Mouse (Mus musculus) naive thymus-derived CD4-positive, alpha-beta T cell, adult 2 months (primary cell): ENCODE measurements around the gene Sost.

Source experiments
- DNase-seq: peaks from one replicate; pipeline ENCODE4 v3.0.0-alpha.2; 2011; ENCODE audit warnings: low read depth

Gene Sost

GRCm38 (mm10) chr11:101943055-101943454 is 23.8 kb downstream of the Sost start:
- DNase-seq = no peak

- no peak for DNase-seq
Measured at GRCm38 (mm10) chr11:101937108-101937507, 29.7 kb downstream of the Sost start.

- DNase-seq = no peak
Measured at GRCm38 (mm10) chr11:101936421-101936820, 30.4 kb downstream of the Sost start.

GRCm38 (mm10) chr11:101935743-101936142 is 31.1 kb downstream of the Sost start:
- DNase-seq = no peak

- DNase-seq = no peak
Measured at GRCm38 (mm10) chr11:101931978-101932377, 34.8 kb downstream of the Sost start.

GRCm38 (mm10) chr11:101928030-101928762 is 38.6 kb downstream of the Sost start:
- DNase-seq = no peak

GRCm38 (mm10) chr11:101926951-101927589 is 39.7 kb downstream of the Sost start:
- no peak for DNase-seq

- DNase-seq = no peak
Measured at GRCm38 (mm10) chr11:101925636-101926035, 41.2 kb downstream of the Sost start.

GRCm38 (mm10) chr11:101924441-101924976 is 42.3 kb downstream of the Sost start:
- no peak for DNase-seq

- no peak for DNase-seq
Measured at GRCm38 (mm10) chr11:101923988-101924387, 42.8 kb downstream of the Sost start.

GRCm38 (mm10) chr11:101921361-101921952 is 45.4 kb downstream of the Sost start:
- DNase-seq = no peak

GRCm38 (mm10) chr11:101919660-101920059 is 47.2 kb downstream of the Sost start:
- peak; percentile 76 for DNase-seq

GRCm38 (mm10) chr11:101918609-101919008 is 48.2 kb downstream of the Sost start:
- DNase-seq = no peak

- no peak for DNase-seq
Measured at GRCm38 (mm10) chr11:101916772-101917171, 50.0 kb downstream of the Sost start.

- DNase-seq = no peak
Measured at GRCm38 (mm10) chr11:101913591-101913990, 53.2 kb downstream of the Sost start.
